Mouse (Mus musculus) liver, embryonic 16.5 days (tissue): ENCODE data around the gene Ccdc115. TPM values are rescaled to one million over a fixed set of nuclear protein-coding genes. Genes with fewer than 3 reads are reported as not detected.

Experiments used
- ATAC-seq: fragments of 200-750 bp; cut with Nextera tagmentation; 2 replicates; pipeline ENCODE4 v1.8.0; 2017; ENCODE audit warnings: low read depth, mild to moderate bottlenecking, moderate number of reproducible peaks, moderate library complexity
- H3K27ac ChIP-seq: fragments of 300-500 bp; sonication (generic); 2 replicates; pipeline ENCODE4 v1.5.1; 2014; ENCODE audit warnings: mild to moderate bottlenecking, low read length
- H3K27me3 ChIP-seq: fragments of 300-500 bp; sonication (generic); 2 replicates; pipeline ENCODE4 v1.6.1; 2014; ENCODE audit warnings: low read depth, low read length, mixed read lengths; ENCODE audit not compliant: control insufficient read depth, insufficient read depth
- H3K36me3 ChIP-seq: fragments of 300-500 bp; sonication (generic); 2 replicates; pipeline ENCODE4 v1.6.1; 2014; ENCODE audit warnings: mild to moderate bottlenecking; ENCODE audit not compliant: control insufficient read depth, insufficient read depth
- H3K4me1 ChIP-seq: fragments of 300-500 bp; sonication (generic); 2 replicates; pipeline ENCODE4 v1.6.1; 2014; ENCODE audit warnings: low read depth, low read length, mixed read lengths; ENCODE audit not compliant: control insufficient read depth
- H3K4me2 ChIP-seq: fragments of 300-500 bp; sonication (generic); 2 replicates; pipeline ENCODE4 v1.6.1; 2014; ENCODE audit warnings: low read depth, low read length, mixed read lengths
- H3K4me3 ChIP-seq: fragments of 300-500 bp; sonication (generic); 2 replicates; pipeline ENCODE4 v1.5.1; 2014; ENCODE audit warnings: low read depth, mild to moderate bottlenecking, low read length
- H3K9ac ChIP-seq: fragments of 300-500 bp; sonication (generic); 2 replicates; pipeline ENCODE4 v1.6.1; 2014; ENCODE audit warnings: low read depth, low read length
- H3K9me3 ChIP-seq: fragments of 300-500 bp; sonication (generic); replicated peaks from 2 replicates; pipeline ENCODE4 v1.6.1; 2016; ENCODE audit warnings: low read length; ENCODE audit not compliant: control insufficient read depth
- WGBS: fragments of 180-500 bp; shearing (Covaris S2); extraction: QIAGEN DNeasy Blood & Tissue Kit; methylation state at CpG from one replicate; pipeline ENCODE4 v1.1.7; 2014; ENCODE audit not compliant: insufficient replicate concordance; 5-methylcytosine and 5-hydroxymethylcytosine counted together
- polyA plus RNA-seq: library from polyadenylated mRNA; unstranded; fragments of >200 nt; fragmentation: Nextera tagmentation; extraction: Ambion mirVana; gene quantifications from 2 replicates; pipeline ENCODE4 v1.2.1, GENCODE M21; 2015

Gene Ccdc115
- polyA plus RNA-seq, 1 experiment from 2014 or later, result 20.8 TPM

DNA sequence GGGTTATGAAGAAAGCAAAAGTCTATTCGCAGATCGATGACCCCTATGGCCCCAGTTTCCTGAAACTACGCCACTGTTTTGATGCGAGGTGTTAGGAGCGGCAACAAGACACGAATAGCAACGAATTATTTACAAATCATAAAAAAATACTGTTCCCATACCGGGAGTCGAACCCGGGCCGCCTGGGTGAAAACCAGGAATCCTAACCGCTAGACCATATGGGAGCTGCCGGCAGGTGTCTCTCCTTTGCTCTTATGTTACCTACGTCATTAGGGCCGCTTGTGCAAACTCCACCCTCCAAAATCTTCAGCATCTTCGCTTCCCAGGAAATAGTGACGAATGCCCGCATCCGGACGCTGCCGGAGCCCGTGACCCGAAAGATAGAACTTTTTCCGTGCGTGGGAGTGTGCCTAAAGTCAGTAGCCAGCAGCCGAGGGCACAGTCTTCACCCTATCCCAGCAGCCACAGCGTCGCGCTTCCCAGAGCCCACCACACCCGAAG, 4.8 kb downstream of the Ccdc115 start:
- Histone ChIP-seq H3K4me1 (peaks cover 20% of the 10 kb centered on the region), H3K4me2 (peak overlapping the region; percentile 85), H3K9me3 (peaks cover 9% of the 10 kb centered on the region), H3K9ac (peak overlapping the region; percentile 62), H3K4me3 (peak overlapping the region; percentile 79), H3K36me3 (peaks cover 8% of the 10 kb centered on the region; the same call in 1 of the 2 replicates), H3K27ac (peak overlapping the region; percentile 48; the same call in 1 of the 2 replicates), H3K27me3 (no peaks in the 10 kb centered on the region)
- peak; percentile 9 for ATAC-seq
- WGBS, result under 1% methylated on average over 30 of the region's 30 CpGs

DNA sequence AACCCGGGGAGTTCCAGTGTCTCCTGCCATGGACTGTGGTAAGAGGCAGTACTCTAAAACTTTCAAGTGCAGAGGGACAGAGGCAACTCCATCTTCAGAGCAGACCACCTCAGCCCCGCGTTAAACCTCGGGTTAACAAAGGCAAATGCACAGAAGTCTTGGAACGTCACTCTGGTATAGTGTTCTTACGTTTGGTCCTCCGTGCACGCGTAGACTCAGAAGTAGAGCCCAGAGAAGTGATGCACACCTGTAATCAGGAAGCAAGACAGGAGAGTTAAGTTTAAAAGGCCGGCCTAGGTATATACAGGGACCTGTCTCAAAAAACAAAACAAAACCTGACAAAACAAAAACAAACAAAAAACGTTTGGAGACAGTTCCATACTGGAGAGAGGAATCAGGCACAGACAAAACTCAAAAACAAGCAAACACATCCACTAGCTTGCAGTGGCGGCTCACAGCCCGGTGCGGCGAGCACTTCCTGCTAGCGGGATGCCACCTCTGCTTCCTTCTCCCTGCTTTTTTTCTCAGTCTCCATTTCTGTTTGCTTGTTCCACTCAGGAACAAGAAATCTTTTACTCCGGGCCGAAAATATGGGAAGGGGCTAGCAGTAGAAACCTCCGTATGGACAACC, 5.5 kb downstream of the Ccdc115 start:
- H3K9me3 ChIP-seq, result peaks cover 9% of the 10 kb centered on the region
- H3K4me2 ChIP-seq, result peak overlapping the region; percentile 85
- no peaks in the 10 kb centered on the region for H3K27me3 ChIP-seq
- peaks cover 20% of the 10 kb centered on the region for H3K4me1 ChIP-seq
- ATAC-seq, result no peak
- peak overlapping the region; percentile 3; the same call in 1 of the 2 replicates for H3K27ac ChIP-seq
- H3K4me3 ChIP-seq, result peak overlapping the region; percentile 79
- 13% methylated on average over 19 of the region's 19 CpGs for WGBS
- H3K9ac ChIP-seq, result peak overlapping the region; percentile 44
- peaks cover 8% of the 10 kb centered on the region; the same call in 1 of the 2 replicates for H3K36me3 ChIP-seq

DNA sequence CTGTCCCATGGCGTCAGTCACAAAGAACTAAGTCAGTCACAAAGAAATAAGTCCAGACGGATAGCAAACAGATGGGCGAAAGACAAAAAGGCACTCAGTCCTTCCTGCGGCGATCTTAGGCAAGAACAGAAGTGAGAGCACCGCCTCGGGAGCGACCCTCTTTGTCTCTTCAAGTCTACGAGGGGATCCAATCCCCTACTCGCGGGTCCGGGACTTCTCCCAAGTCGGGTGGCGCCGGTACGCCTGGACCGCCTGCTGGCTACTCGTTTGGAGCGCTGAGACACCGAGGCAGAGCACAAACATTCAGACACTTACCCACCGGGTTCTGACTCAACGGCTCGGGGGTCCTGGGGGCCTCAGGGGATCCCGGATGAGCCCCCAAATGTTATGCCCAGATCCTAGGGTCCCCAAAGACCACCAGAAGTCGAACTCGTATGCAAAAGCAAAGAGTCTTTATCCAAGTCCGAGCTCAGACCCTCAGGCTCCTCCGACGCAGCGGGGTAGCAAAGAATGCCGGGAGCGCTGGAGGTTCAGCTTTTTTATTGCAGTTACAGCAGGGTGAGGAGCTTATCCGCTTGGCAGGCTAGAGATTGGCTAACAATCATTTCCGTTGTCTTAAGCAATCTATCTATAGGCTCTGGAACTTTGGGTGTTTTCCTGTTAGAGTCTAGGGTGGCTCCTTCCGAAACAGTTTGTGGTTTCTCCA, 6.5 kb downstream of the Ccdc115 start:
- 19% methylated on average over 35 of the region's 35 CpGs for WGBS
- ATAC-seq, result peak; percentile 20; the same call in 1 of the 2 replicates
- H3K27me3 ChIP-seq, result no peaks in the 10 kb centered on the region
- H3K4me1 ChIP-seq, result peaks cover 13% of the 10 kb centered on the region
- H3K9me3 ChIP-seq, result peaks cover 9% of the 10 kb centered on the region
- peak overlapping the region; percentile 79 for H3K4me3 ChIP-seq
- H3K36me3 ChIP-seq, result peaks cover 8% of the 10 kb centered on the region; the same call in 1 of the 2 replicates
- peak overlapping the region; percentile 35 for H3K9ac ChIP-seq
- H3K27ac ChIP-seq, result no peak overlapping the region
- peak overlapping the region; percentile 85 for H3K4me2 ChIP-seq

DNA sequence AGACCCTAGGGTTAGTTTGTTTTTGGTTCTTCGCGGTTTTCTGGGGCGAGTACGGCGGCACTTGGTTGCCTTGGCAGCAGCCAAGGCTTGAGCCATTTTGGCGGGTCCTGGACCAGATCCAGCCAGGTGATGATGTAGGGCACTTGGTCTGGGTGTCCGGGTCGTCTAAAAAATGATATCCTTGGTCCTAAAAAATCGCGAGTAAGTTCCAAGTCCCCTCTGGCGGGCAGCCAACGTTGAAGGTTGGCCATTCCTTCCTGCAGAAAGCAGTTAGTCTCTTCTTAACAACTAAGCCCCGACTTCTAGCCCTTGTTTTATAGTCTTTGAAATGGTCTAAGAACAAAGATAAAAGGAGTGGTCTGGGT, 7.1 kb downstream of the Ccdc115 start:
- H3K4me1 ChIP-seq, result peaks cover 13% of the 10 kb centered on the region
- H3K27ac ChIP-seq, result no peak overlapping the region
- H3K9ac ChIP-seq, result no peak overlapping the region
- H3K27me3 ChIP-seq, result no peaks in the 10 kb centered on the region
- no peak for ATAC-seq
- peak overlapping the region; percentile 85 for H3K4me2 ChIP-seq
- peaks cover 8% of the 10 kb centered on the region; the same call in 1 of the 2 replicates for H3K36me3 ChIP-seq
- peak overlapping the region; percentile 79 for H3K4me3 ChIP-seq
- H3K9me3 ChIP-seq, result peaks cover 9% of the 10 kb centered on the region
- WGBS, result 63% methylated on average over 13 of the region's 13 CpGs

DNA sequence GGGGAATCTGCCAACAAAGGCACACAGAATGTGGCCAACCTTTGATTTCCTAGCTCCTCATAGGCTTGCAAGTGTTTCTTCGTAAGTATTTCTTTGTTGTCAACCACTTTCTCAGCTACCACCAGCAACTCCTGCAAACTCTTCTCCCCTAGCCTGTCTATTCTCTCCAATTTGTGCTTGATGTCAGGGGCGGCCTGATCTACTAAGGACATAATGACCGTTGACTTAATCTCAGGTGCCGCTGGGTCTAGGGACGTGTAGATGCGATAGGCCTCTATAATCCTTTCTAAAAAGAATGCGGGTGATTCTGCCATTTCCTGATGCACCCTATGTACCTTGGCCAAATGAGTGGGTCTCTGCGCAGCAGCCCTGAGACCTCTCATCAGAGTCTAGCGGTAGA, 8.0 kb downstream of the Ccdc115 start:
- Histone ChIP-seq H3K9ac (no peak overlapping the region), H3K36me3 (peaks cover 8% of the 10 kb centered on the region; the same call in 1 of the 2 replicates), H3K4me2 (no peak overlapping the region), H3K27me3 (no peaks in the 10 kb centered on the region), H3K4me3 (no peak overlapping the region), H3K4me1 (peaks cover 13% of the 10 kb centered on the region), H3K27ac (no peak overlapping the region), H3K9me3 (peaks cover 9% of the 10 kb centered on the region)
- WGBS, result 86% methylated on average over 9 of the region's 9 CpGs
- no peak for ATAC-seq

DNA sequence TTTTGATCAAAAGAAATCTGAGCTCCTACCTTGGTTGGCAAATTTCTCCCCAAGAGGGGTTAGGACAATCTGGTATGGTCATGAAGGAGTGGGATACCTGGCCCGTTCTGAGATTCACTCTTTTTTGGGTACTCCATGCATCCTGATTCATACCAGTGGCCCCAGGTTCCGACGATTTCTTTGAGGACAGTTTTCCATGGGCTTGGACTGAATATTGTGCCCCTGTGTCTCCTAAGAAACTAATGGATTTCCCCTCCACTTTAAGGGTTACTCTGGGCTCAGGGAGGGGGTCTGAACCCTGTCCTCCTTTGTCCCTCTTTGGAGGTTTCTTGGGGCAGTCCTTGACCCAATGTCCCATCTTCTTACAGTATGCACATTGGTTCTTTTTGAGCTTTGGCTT, 8.5 kb downstream of the Ccdc115 start:
- no peak overlapping the region for H3K27ac ChIP-seq

DNA sequence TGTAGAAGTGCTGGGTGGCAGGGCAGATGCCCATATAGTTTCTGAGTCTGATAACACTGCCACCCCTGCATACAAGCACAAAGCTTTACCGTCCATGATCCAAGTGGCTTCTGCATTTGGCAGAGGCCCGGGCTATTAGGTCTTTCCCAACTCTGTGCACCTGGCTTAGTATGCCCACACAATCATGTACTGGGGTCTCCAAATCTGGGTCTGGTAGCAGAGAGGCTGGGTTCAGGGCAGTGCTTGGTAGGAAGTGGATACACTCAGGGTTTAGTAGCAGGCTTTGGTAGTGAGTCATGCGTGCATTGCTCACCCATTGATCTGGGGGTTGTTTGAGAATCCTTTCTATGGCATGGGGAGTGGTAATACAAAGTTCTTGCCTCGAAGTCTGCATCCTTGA, 10.2 kb downstream of the Ccdc115 start:
- Histone ChIP-seq H3K9me3 (peaks cover 9% of the 10 kb centered on the region), H3K4me3 (no peak overlapping the region), H3K27me3 (no peaks in the 10 kb centered on the region), H3K9ac (no peak overlapping the region), H3K4me1 (peaks cover 5% of the 10 kb centered on the region), H3K36me3 (peaks cover 8% of the 10 kb centered on the region; the same call in 1 of the 2 replicates), H3K27ac (no peak overlapping the region), H3K4me2 (no peak overlapping the region)
- no peak for ATAC-seq
- 73% methylated on average over 4 of the region's 4 CpGs for WGBS

More for the DNA sequence above, 8.5 kb downstream of the Ccdc115 start:
- Histone ChIP-seq H3K9me3 (peaks cover 9% of the 10 kb centered on the region), H3K4me3 (no peak overlapping the region), H3K36me3 (peaks cover 8% of the 10 kb centered on the region; the same call in 1 of the 2 replicates), H3K27me3 (no peaks in the 10 kb centered on the region), H3K9ac (no peak overlapping the region), H3K4me2 (no peak overlapping the region), H3K4me1 (peaks cover 13% of the 10 kb centered on the region)
- no peak for ATAC-seq
- 72% methylated on average over 3 of the region's 3 CpGs for WGBS

DNA sequence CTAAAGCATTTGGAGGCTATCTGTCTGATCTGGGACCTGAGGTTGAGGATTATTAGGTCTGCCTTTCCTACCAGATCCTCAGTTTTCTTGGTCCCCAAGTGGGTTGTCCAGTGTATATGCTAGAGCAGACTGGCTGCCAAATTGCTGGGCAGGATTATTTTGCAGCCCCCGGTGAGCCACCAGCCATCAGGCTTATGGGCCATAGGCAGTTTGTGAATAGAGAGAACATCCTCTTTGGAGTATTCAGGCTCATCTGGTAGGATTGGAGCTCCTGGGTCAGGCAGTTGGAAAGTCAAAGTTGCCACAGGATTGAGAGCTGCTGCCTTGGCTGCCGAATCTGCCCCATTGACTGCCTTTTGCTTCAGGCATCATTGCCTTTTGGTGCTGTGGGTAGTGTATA, 11.0 kb downstream of the Ccdc115 start:
- Histone ChIP-seq H3K9ac (no peak overlapping the region), H3K4me1 (no peaks in the 10 kb centered on the region; the same call in 1 of the 2 replicates), H3K4me3 (no peak overlapping the region), H3K27ac (no peak overlapping the region), H3K36me3 (peaks cover 8% of the 10 kb centered on the region; the same call in 1 of the 2 replicates), H3K27me3 (no peaks in the 10 kb centered on the region), H3K4me2 (no peak overlapping the region), H3K9me3 (peaks cover 9% of the 10 kb centered on the region)
- no peak for ATAC-seq
- 64% methylated on average over 2 of the region's 2 CpGs for WGBS
